Mouse (Mus musculus): ENCODE measurements at regions not wholly inside any gene's neighbourhood (a gene's known extent, or its start where the extent isn't known, plus 50 kb on each side); places are given as distances from the start of the nearest gene placed in this dataset.

GRCm38 (mm10) chr6:126353346-126353745 lies 181.9 kb downstream of the Kcna5 start:
- no peak for DNase-seq

- DNase-seq: no peak
These were observed 183.8 kb upstream of the Ntf3 start for GRCm38 (mm10) chr6:126350476-126350875.

GRCm38 (mm10) chr6:126349905-126350304 lies 183.2 kb upstream of the Ntf3 start:
- DNase-seq: no peak

GRCm38 (mm10) chr6:126345221-126345620 lies 178.5 kb upstream of the Ntf3 start:
- DNase-seq: no peak

- no peak for DNase-seq
These were observed 173.4 kb upstream of the Ntf3 start for GRCm38 (mm10) chr6:126340098-126340610.

GRCm38 (mm10) chr6:126337711-126338110 lies 171.0 kb upstream of the Ntf3 start:
- no peak for DNase-seq

GRCm38 (mm10) chr6:126334258-126334657 lies 167.5 kb upstream of the Ntf3 start:
- DNase-seq: no peak

GRCm38 (mm10) chr6:126327187-126327586 lies 160.5 kb upstream of the Ntf3 start:
- no peak for DNase-seq

GRCm38 (mm10) chr6:126318523-126318922 lies 151.8 kb upstream of the Ntf3 start:
- no peak for DNase-seq

GRCm38 (mm10) chr6:126310786-126311480 lies 144.2 kb upstream of the Ntf3 start:
- DNase-seq: no peak

- DNase-seq: no peak
These were observed 136.4 kb upstream of the Ntf3 start for GRCm38 (mm10) chr6:126303086-126303485.

GRCm38 (mm10) chr6:126291581-126291980 lies 124.9 kb upstream of the Ntf3 start:
- no peak for DNase-seq

- DNase-seq: no peak
These were observed 120.5 kb upstream of the Ntf3 start for GRCm38 (mm10) chr6:126287166-126287565.

- DNase-seq: no peak
These were observed 119.5 kb upstream of the Ntf3 start for GRCm38 (mm10) chr6:126286201-126286600.

- no peak for DNase-seq
These were observed 117.7 kb upstream of the Ntf3 start for GRCm38 (mm10) chr6:126284409-126284808.

GRCm38 (mm10) chr6:126280352-126280751 lies 113.6 kb upstream of the Ntf3 start:
- no peak for DNase-seq

- DNase-seq: no peak
These were observed 79.3 kb upstream of the Ntf3 start for GRCm38 (mm10) chr6:126245986-126246385.

GRCm38 (mm10) chr6:126245431-126245830 lies 78.7 kb upstream of the Ntf3 start:
- DNase-seq: no peak

GRCm38 (mm10) chr6:126242299-126242698 lies 75.6 kb upstream of the Ntf3 start:
- no peak for DNase-seq

GRCm38 (mm10) chr6:126240256-126240655 lies 73.5 kb upstream of the Ntf3 start:
- no peak for DNase-seq
